Mouse (Mus musculus): Measurements from ENCODE around the gene Sept1. TPM values are rescaled to one million over a fixed set of nuclear protein-coding genes. Genes with fewer than 3 reads are reported as not detected.

Sept1 gene
- polyA plus RNA-seq (2012; rRNA removed): 10.2 and 13.3 TPM in 2 replicates

GRCm38 (mm10) chr7:127232622-127233367 is at the start of gene Sept1, which contains the start of gene Zfp553:
Gene Sept1 (minus strand): TSS chr7:127233130.
Gene Zfp553 (plus strand): TSS chr7:127233061.
- DNase-seq (ENCODE audit: extremely low spot score in 1 of 2, low spot score in 1 of 2): peak in 1 of 2 experiments; percentile 77

GRCm38 (mm10) chr7:127282190-127282589 is 49.3 kb upstream of the Sept1 start:
- no peak for DNase-seq (ENCODE audit: extremely low spot score in 1 of 2, low spot score in 1 of 2)

- DNase-seq (ENCODE audit: extremely low spot score in 1 of 2, low spot score in 1 of 2): no peak
Measured at GRCm38 (mm10) chr7:127281114-127281513, 48.2 kb upstream of the Sept1 start.

GRCm38 (mm10) chr7:127280092-127280491 is 47.2 kb upstream of the Sept1 start:
- DNase-seq (ENCODE audit: extremely low spot score in 1 of 2, low spot score in 1 of 2): no peak

GRCm38 (mm10) chr7:127278311-127278710 is 45.4 kb upstream of the Sept1 start:
- no peak for DNase-seq (ENCODE audit: extremely low spot score in 1 of 2, low spot score in 1 of 2)

- DNase-seq (ENCODE audit: extremely low spot score in 1 of 2, low spot score in 1 of 2): no peak
Measured at GRCm38 (mm10) chr7:127276519-127276961, 43.6 kb upstream of the Sept1 start.

GRCm38 (mm10) chr7:127273925-127274789 is 41.2 kb upstream of the Sept1 start, which contains the start of gene Sephs2:
Gene Sephs2 (minus strand): TSS chr7:127274055.
- peak; percentile 94 to 98 for DNase-seq (ENCODE audit: extremely low spot score in 1 of 2, low spot score in 1 of 2)

- no peak for DNase-seq (ENCODE audit: extremely low spot score in 1 of 2, low spot score in 1 of 2)
Measured at GRCm38 (mm10) chr7:127273118-127273923, 40.4 kb upstream of the Sept1 start.

GRCm38 (mm10) chr7:127272566-127272965 is 39.6 kb upstream of the Sept1 start:
- DNase-seq (ENCODE audit: extremely low spot score in 1 of 2, low spot score in 1 of 2): no peak

- no peak for DNase-seq (ENCODE audit: extremely low spot score in 1 of 2, low spot score in 1 of 2)
Measured at GRCm38 (mm10) chr7:127271093-127271492, 38.2 kb upstream of the Sept1 start.

GRCm38 (mm10) chr7:127270666-127271065 is 37.7 kb upstream of the Sept1 start:
- no peak for DNase-seq (ENCODE audit: extremely low spot score in 1 of 2, low spot score in 1 of 2)

GRCm38 (mm10) chr7:127270256-127270655 is 37.3 kb upstream of the Sept1 start:
- DNase-seq (ENCODE audit: extremely low spot score in 1 of 2, low spot score in 1 of 2): no peak

- DNase-seq (ENCODE audit: extremely low spot score in 1 of 2, low spot score in 1 of 2): no peak
Measured at GRCm38 (mm10) chr7:127263526-127263925, 30.6 kb upstream of the Sept1 start.

GRCm38 (mm10) chr7:127262218-127262961 is 29.5 kb upstream of the Sept1 start:
- no peak for DNase-seq (ENCODE audit: extremely low spot score in 1 of 2, low spot score in 1 of 2)

- peak; percentile 99 for DNase-seq (ENCODE audit: extremely low spot score in 1 of 2, low spot score in 1 of 2)
Measured at GRCm38 (mm10) chr7:127260309-127261111, 27.6 kb upstream of the Sept1 start, which contains the start of gene Dctpp1. Gene Dctpp1 (minus strand): TSS chr7:127260709.

- DNase-seq (ENCODE audit: extremely low spot score in 1 of 2, low spot score in 1 of 2): peak in 1 of 2 experiments; percentile 31
Measured at GRCm38 (mm10) chr7:127259186-127259905, 26.4 kb upstream of the Sept1 start.

GRCm38 (mm10) chr7:127256518-127256917 is 23.6 kb upstream of the Sept1 start:
- no peak for DNase-seq (ENCODE audit: extremely low spot score in 1 of 2, low spot score in 1 of 2)

GRCm38 (mm10) chr7:127255965-127256364 is 23.0 kb upstream of the Sept1 start:
- no peak for DNase-seq (ENCODE audit: extremely low spot score in 1 of 2, low spot score in 1 of 2)

Data from frontal cortex, adult 2 months (tissue).